Mouse (Mus musculus) forebrain, embryonic 16.5 days (tissue): ENCODE measurements around the gene Dnm3. TPM values are rescaled to one million over a fixed set of nuclear protein-coding genes. Genes with fewer than 3 reads are reported as not detected.

Experiments used
- ATAC-seq: fragments of 200-750 bp; cut with Nextera tagmentation; 2 replicates; pipeline ENCODE4 v1.8.0; 2017; ENCODE audit warnings: mild to moderate bottlenecking, moderate library complexity
- H3K27ac ChIP-seq: fragments of 300-500 bp; sonication (generic); 2 replicates; pipeline ENCODE4 v1.5.1; 2014; ENCODE audit warnings: low read length, control low read depth
- H3K27me3 ChIP-seq: fragments of 300-500 bp; sonication (generic); replicated peaks from 2 replicates; pipeline ENCODE4 v1.6.1; 2014; ENCODE audit warnings: low read length; ENCODE audit not compliant: control insufficient read depth, insufficient read depth
- H3K36me3 ChIP-seq: fragments of 300-500 bp; sonication (generic); 2 replicates; pipeline ENCODE4 v1.6.1; 2014; ENCODE audit not compliant: control insufficient read depth, insufficient read depth
- H3K4me1 ChIP-seq: fragments of 300-500 bp; sonication (generic); replicated peaks from 2 replicates; pipeline ENCODE4 v1.6.1; 2014; ENCODE audit warnings: low read length; ENCODE audit not compliant: control insufficient read depth, insufficient read depth
- H3K4me2 ChIP-seq: fragments of 300-500 bp; sonication (generic); 2 replicates; pipeline ENCODE4 v1.6.1; 2014; ENCODE audit warnings: mild to moderate bottlenecking, low read length, control low read depth
- H3K4me3 ChIP-seq: fragments of 300-500 bp; sonication (generic); replicated peaks from 2 replicates; pipeline ENCODE4 v1.5.1; 2014; ENCODE audit warnings: mild to moderate bottlenecking, low read length, control low read depth
- H3K9ac ChIP-seq: fragments of 300-500 bp; sonication (generic); replicated peaks from 2 replicates; pipeline ENCODE4 v1.6.1; 2014; ENCODE audit warnings: low read depth, low read length, control low read depth
- H3K9me3 ChIP-seq: fragments of 300-500 bp; sonication (generic); 2 replicates; pipeline ENCODE4 v1.6.1; 2016; ENCODE audit warnings: low read length; ENCODE audit not compliant: control insufficient read depth
- WGBS: fragments of 180-500 bp; shearing (Covaris S2); extraction: QIAGEN DNeasy Blood & Tissue Kit; methylation state at CpG from one replicate; pipeline ENCODE4 v1.1.7; 2014; 5-methylcytosine and 5-hydroxymethylcytosine counted together
- polyA plus RNA-seq: library from polyadenylated mRNA; unstranded; fragments of >200 nt; fragmentation: Nextera tagmentation; extraction: Ambion mirVana; gene quantifications from 2 replicates; pipeline ENCODE4 v1.2.1, GENCODE M21; 2015

The Dnm3 gene
- polyA plus RNA-seq, 1 experiment from 2014 or later, result 41.8 TPM

DNA sequence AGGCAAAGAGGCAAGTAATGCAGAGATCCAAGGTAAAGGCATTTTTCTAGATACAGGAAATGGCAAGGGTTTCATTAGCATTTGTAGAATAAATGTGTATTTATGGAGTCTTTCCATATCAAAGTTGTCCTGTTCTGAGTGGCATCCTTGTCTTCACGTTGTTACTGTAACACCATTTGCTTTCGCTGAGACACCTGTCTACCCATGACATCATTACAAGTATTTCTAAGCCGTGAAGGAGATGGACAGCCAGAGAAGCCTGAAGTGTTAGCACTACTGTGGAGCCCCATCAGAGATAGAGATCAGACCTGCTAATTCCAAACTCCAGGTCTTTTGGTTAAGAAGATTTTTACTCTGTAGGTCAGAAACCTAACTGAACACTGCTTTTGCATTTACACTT, 322.3 kb downstream of the Dnm3 start:
- no peak overlapping the region for H3K4me2 ChIP-seq
- H3K4me3 ChIP-seq, result no peak overlapping the region
- H3K9me3 ChIP-seq, result no peaks in the 10 kb centered on the region
- H3K4me1 ChIP-seq, result no peaks in the 10 kb centered on the region
- H3K9ac ChIP-seq, result no peak overlapping the region
- H3K36me3 ChIP-seq, result no peaks in the 10 kb centered on the region
- H3K27me3 ChIP-seq, result no peaks in the 10 kb centered on the region
- WGBS, result 92% methylated on average over 3 of the region's 3 CpGs
- no peak overlapping the region for H3K27ac ChIP-seq
- no peak for ATAC-seq

GRCm38 (mm10) chr1:162153118-162153517, 324.7 kb downstream of the Dnm3 start:
- Histone ChIP-seq H3K27me3 (no peaks in the 10 kb centered on the region), H3K4me3 (no peak overlapping the region), H3K4me1 (no peaks in the 10 kb centered on the region), H3K4me2 (no peak overlapping the region), H3K27ac (no peak overlapping the region), H3K9me3 (no peaks in the 10 kb centered on the region), H3K36me3 (no peaks in the 10 kb centered on the region), H3K9ac (no peak overlapping the region)
- WGBS, result 87% methylated on average over 5 of the region's 5 CpGs
- ATAC-seq, result no peak

DNA sequence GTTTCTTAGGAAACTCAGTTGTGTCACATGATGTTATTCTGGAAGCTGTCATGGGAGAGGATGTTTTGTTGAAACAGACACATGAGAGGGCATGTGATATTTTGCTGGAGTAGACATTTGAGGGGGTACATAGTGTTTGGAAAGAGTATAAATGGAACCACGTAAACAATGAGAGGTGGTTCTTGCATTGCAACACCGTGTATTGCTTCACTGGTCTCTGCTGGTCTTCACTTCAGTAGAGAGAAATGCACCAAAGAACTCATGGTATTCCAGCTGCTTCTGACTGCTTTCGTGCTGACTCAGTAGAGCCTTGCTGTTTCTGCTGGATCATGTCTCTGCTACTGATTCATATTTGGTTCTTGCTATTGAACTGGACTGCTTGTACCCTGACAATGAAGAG, 328.1 kb downstream of the Dnm3 start:
- Histone ChIP-seq H3K36me3 (no peaks in the 10 kb centered on the region), H3K27me3 (no peaks in the 10 kb centered on the region), H3K4me2 (no peak overlapping the region), H3K4me1 (no peaks in the 10 kb centered on the region), H3K4me3 (no peak overlapping the region), H3K9me3 (no peaks in the 10 kb centered on the region), H3K27ac (no peak overlapping the region), H3K9ac (no peak overlapping the region)
- no peak for ATAC-seq
- 96% methylated on average over 3 of the region's 3 CpGs for WGBS

GRCm38 (mm10) chr1:162147554-162147953, 330.3 kb downstream of the Dnm3 start:
- 91% methylated on average over 3 of the region's 3 CpGs for WGBS
- no peak overlapping the region for H3K27ac ChIP-seq
- no peaks in the 10 kb centered on the region for H3K36me3 ChIP-seq
- no peak for ATAC-seq
- no peaks in the 10 kb centered on the region for H3K27me3 ChIP-seq
- H3K4me1 ChIP-seq, result 0 out of 2 replicates have a peak, but pooled peaks cover 4% of the 10 kb centered on the region
- no peak overlapping the region for H3K4me2 ChIP-seq
- no peaks in the 10 kb centered on the region for H3K9me3 ChIP-seq
- no peak overlapping the region for H3K9ac ChIP-seq
- H3K4me3 ChIP-seq, result no peak overlapping the region

DNA sequence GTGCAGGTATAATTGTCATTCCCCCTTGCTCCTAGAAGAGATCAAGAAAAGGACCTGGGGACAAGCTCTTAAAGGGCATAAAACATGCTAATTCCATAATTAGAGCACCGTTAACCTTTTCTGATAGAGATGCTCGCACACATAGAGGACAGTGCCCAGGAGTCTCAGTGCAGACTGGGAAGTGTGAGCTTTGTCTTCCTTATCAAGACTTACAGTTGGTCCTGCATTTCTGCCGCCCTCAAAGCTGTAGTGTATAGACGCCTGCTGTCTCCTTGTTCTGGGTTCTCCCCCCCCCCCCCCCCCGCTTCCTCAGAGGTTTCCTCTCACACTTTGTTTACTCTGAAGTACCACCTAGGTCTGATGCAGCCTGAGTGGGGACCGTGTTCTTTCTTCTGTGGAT, 332.1 kb downstream of the Dnm3 start:
- 82% methylated on average over 5 of the region's 6 CpGs for WGBS
- ATAC-seq, result no peak

GRCm38 (mm10) chr1:162144992-162145391, 332.8 kb downstream of the Dnm3 start:
- ATAC-seq, result no peak
- 80% methylated on average over 1 of the region's 1 CpGs for WGBS

More for the DNA sequence above, 332.1 kb downstream of the Dnm3 start:
- H3K36me3 ChIP-seq, result no peaks in the 10 kb centered on the region
- no peak overlapping the region for H3K9ac ChIP-seq
- H3K4me1 ChIP-seq, result peaks cover 8% of the 10 kb centered on the region; the same call in 1 of the 2 replicates
- no peaks in the 10 kb centered on the region for H3K9me3 ChIP-seq
- H3K4me3 ChIP-seq, result no peak overlapping the region
- no peak overlapping the region for H3K27ac ChIP-seq
- H3K4me2 ChIP-seq, result no peak overlapping the region
- H3K27me3 ChIP-seq, result no peaks in the 10 kb centered on the region

DNA sequence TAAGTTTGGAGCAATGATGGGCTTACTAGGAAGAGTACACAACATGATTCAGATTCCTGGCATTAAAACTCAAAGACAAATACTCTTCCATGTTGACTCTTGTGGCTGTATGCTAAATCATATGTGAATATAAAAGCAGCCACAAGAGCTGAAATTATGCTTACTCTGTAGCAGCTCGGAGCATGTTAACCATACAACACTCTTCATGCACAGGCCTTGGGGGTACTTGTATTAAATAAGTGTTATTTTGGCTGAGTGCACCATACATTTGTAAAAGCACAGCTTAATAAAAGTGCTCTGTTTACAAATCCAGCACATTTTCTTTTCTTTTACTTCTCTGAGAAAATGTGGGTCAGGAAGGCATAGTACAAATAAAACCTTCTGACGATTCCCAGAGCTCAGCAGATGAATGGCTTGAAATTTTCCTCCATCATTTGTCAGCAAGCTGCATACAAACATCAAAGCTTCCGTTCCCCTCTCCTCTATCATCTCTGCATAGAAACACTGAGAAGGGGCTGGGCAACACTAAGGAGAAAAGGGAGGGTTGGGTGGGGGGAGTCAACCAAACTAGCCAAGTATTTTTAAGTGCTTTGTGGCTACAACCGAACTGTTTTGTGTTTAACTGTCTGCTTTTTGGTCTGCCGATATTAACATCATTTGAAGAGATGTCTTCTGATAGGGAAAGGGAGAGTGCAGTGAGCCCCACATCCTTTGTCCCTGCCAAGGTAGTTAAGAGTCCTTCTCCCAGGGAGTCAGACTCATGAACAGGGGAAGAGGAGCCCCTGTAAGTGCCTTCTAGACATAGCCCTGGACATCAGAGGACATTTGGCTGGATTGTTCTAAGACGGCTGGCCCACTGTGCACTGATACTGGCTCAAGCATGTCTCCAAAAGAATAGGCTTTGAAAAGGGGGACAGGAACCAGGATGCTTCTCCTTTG, 333.6 kb downstream of the Dnm3 start:
- Histone ChIP-seq H3K9ac (no peak overlapping the region), H3K27ac (no peak overlapping the region), H3K9me3 (no peaks in the 10 kb centered on the region), H3K4me2 (no peak overlapping the region), H3K27me3 (no peaks in the 10 kb centered on the region), H3K4me3 (no peak overlapping the region), H3K36me3 (no peaks in the 10 kb centered on the region), H3K4me1 (peaks cover 8% of the 10 kb centered on the region; the same call in 1 of the 2 replicates)
- 46% methylated on average over 6 of the region's 6 CpGs for WGBS
- ATAC-seq, result no peak

More at GRCm38 (mm10) chr1:162144992-162145391, 332.8 kb downstream of the Dnm3 start:
- Histone ChIP-seq H3K27ac (no peak overlapping the region), H3K27me3 (no peaks in the 10 kb centered on the region), H3K4me1 (peaks cover 8% of the 10 kb centered on the region; the same call in 1 of the 2 replicates), H3K9ac (no peak overlapping the region), H3K36me3 (no peaks in the 10 kb centered on the region), H3K4me3 (no peak overlapping the region), H3K4me2 (no peak overlapping the region), H3K9me3 (no peaks in the 10 kb centered on the region)

GRCm38 (mm10) chr1:162142285-162142684, 335.5 kb downstream of the Dnm3 start:
- Histone ChIP-seq H3K4me1 (peaks cover 8% of the 10 kb centered on the region; the same call in 1 of the 2 replicates), H3K27me3 (no peaks in the 10 kb centered on the region), H3K27ac (no peak overlapping the region), H3K36me3 (no peaks in the 10 kb centered on the region), H3K4me2 (no peak overlapping the region), H3K9ac (no peak overlapping the region), H3K9me3 (no peaks in the 10 kb centered on the region), H3K4me3 (no peak overlapping the region)
- peak; percentile 47 for ATAC-seq
- WGBS, result 58% methylated on average over 7 of the region's 7 CpGs

DNA sequence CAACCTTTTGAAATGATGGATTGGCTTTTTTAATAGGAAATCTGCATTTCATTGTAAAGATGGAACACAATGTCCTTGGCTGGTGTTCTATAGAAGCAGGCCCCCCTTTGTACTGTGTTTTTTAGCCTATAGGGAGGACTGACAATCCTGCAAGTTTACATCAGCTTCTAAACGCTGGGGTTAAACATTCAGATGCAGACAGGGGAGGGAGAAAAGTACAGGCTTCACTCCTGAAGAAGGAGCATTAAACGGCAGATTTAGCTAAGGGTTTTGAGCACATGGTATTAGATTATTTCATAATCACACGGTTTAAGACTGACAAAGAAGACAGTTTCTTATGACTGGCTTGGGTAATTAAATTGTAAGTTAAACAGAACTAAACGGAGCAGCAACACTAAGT, 341.5 kb downstream of the Dnm3 start:
- peak; percentile 54 for ATAC-seq
- Histone ChIP-seq H3K9ac (no peak overlapping the region), H3K4me2 (no peak overlapping the region), H3K9me3 (no peaks in the 10 kb centered on the region), H3K36me3 (no peaks in the 10 kb centered on the region), H3K4me1 (peaks cover 8% of the 10 kb centered on the region; the same call in 1 of the 2 replicates), H3K27ac (no peak overlapping the region), H3K27me3 (no peaks in the 10 kb centered on the region), H3K4me3 (no peak overlapping the region)
- 17% methylated on average over 4 of the region's 4 CpGs for WGBS
